Mouse (Mus musculus): ENCODE results near the gene Aldob.
"Not testable (repeated sequence)": the region's sequence is repeated elsewhere in the genome, so short reads cannot be mapped to it uniquely, and the experiment has no call there.

Aldob gene

DNA sequence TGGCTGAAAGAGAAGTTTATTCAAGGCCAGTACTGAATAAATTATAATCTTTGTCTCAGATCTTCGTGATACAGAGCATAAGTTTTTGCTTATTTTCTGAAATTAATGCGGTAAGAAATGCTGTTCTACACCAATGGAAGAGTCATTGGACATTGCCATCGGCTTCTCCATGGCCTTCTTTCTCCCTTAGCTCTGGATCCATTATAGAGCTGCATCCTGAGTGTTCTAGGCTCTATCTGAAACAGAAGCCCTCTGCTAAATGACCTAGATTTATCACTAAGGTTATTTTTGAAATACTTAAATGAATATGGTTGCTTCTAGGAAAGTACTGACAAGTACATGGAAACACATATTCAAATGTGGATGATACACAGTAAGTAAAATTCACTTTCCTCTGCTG lies 14.3 kb downstream of the Aldob start:
- DNase-seq: no peak

GRCm38 (mm10) chr4:49522576-49522975 lies 26.8 kb downstream of the Aldob start:
- peak; percentile 6 for DNase-seq

DNA sequence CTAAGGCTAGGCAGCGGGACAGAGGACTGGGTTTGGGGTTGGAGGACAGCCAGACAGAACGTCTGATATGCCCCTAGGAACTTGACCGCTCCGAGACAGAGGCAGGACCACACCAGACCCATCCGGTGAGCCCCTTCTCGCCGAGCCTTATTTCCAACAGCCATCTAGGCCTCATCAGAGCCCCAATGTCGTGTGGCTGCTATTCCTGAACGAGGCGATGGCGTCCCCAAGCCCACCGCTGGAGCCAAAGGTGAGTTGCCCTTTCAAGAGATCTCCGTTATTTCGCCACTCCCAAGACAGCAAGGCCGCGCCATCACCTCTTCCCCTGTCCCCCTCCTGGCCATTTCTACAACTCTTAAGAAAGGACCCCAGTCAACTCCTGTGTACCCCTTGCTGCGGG lies 28.0 kb downstream of the Aldob start:
- no peak for DNase-seq

DNA sequence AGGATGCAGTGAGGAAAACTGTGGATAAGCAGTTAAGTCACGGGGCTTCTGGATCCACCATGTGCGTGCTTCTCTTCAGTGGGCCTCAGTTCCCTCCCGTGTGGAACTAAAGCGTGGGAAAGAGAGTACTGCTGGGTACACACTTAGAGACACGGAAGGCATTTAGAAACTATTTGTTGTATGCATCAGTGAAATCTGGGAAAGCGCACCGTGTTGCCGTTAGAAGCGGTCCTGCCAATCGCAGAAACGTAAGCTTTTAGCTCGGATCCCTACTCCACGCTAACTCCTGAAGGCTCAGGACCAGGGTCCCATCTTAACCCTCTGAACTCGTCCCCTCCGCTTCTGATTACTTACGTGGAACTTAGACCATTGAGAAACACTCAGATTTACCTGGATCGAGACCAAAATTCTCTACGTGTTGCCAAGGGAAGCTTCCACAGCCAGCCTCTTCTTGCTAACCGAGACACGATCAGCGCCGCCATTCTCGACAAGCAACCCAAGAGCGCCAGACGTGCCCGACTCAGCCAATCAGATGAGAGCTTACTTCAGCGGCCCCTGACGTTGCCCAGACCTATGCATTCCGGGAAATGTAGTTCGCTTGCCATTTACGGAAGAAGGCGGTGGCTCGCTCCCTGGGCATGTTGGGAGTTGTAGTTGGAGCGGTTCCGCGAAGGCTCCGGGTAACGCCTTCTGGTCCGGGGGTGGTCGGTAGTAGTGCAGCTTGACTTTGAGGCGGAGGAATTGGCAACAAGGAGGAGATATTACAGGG lies 28.6 kb downstream of the Aldob start, which contains the start of the genes Mrpl50 and Zfp189:
Gene Mrpl50, minus strand, starts transcription at position 522 of the 769 bp plus-strand sequence.
Gene Zfp189, plus strand, starts transcription at position 605 of the 769 bp plus-strand sequence.
- DNase-seq: peak; percentile 88

GRCm38 (mm10) chr4:49519476-49519875 lies 29.9 kb downstream of the Aldob start:
- peak; percentile 13 for DNase-seq

- DNase-seq: no peak
Measured at GRCm38 (mm10) chr4:49514441-49514840, 34.9 kb downstream of the Aldob start.

DNA sequence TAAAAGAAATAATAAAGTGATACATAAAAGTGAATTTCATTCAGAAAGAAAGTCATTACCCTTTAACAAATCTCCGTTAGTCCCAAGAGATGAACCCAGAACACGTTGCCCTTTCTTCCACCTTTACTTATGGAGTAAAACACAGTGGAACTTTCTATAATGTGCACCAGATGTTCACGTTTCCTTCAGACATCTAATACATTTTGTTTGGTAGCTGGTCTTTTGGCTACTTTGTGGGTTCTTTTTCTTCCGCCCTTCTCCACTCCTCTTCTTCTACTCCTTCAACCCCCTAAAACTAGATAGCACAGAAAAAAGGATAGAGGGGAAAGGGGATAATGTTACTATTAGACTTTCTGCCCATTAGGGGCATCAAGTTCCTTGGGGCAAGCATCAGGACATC lies 36.7 kb downstream of the Aldob start:
- no peak for DNase-seq

GRCm38 (mm10) chr4:49510236-49510835 lies 39.0 kb downstream of the Aldob start:
- not testable (repeated sequence) for DNase-seq

DNA sequence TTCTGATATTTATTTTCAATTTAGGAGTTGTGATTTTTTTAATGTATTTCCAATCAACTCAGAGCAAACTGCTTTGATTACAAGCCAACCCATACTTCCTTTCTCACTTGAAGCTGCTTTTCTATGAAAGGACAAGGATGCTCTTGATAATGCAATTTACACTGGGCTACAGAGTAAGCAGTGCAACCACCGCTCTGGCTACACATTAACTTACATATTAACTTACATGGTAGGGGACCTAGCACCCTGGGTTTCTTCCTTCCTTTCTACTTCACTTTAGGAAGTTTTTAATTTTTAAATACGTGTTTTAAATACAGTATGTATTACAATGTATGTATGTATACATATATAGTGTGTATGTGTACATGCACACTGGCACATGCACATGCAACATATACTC lies 40.2 kb downstream of the Aldob start:
- DNase-seq: no peak

GRCm38 (mm10) chr4:49506386-49506785 lies 43.0 kb downstream of the Aldob start, which contains the start of gene Baat:
TSS of gene Baat (minus strand) at chr4:49506557.
- DNase-seq: no peak

GRCm38 (mm10) chr4:49503563-49503962 lies 45.8 kb downstream of the Aldob start:
- DNase-seq: no peak
